ENCODE assay signal across 16 mouse cellular contexts in the genomic region with DNA sequence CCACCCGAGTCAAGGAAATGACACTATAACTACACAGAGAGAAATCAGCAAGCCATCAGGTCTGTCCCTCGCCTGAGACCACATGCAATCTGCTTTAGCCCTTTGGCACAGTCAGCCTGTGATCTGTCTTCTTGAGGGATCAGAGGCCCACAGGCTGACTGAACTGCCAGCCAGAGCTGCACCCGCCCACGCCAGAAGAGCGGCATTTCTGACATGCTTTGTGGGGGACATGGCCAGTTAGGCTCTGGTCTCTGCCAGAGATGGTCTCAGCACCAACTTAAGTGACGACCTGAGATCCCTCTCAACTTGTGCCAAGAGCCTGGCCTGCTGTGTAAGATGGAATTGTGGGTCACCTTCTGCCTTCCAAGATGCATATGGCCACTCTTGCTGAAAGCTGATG.
"Had no signal": no experiment of that assay in that cellular context is flagged by ENCODE, and none has a peak within 500 bp of the region (broad histone marks: within the 10 kb centered on the region; RNA-seq: fewer than 3 reads in every experiment).

No protein-coding gene starts in this region.

- DNase-seq: kidney, postnatal 36 days; layer of hippocampus, adult 9-11 months; layer of hippocampus, postnatal 36 days; liver; liver, embryonic 13.5 days; liver, postnatal 0 days; lung, postnatal 14 days; thymus, postnatal 4 days had no signal

- H3K4me2 ChIP-seq: limb, embryonic 12.5 days; liver, embryonic 13.5 days; lung, embryonic 15.5 days; midbrain, embryonic 11.5 days; midbrain, embryonic 15.5 days; neural tube, embryonic 12.5 days had no signal

- H3K9ac ChIP-seq: limb, embryonic 12.5 days; liver, embryonic 13.5 days; liver, postnatal 0 days; lung, embryonic 15.5 days; midbrain, embryonic 15.5 days; neural tube, embryonic 12.5 days had no signal

- H3K36me3 ChIP-seq: limb, embryonic 12.5 days; liver, embryonic 13.5 days; lung, embryonic 15.5 days; midbrain, embryonic 15.5 days; neural tube, embryonic 12.5 days had no signal

- ATAC-seq: liver, postnatal 0 days; midbrain, embryonic 15.5 days had no signal

- H3K27me3 ChIP-seq: liver, embryonic 13.5 days; lung, embryonic 15.5 days; midbrain, embryonic 15.5 days; neural tube, embryonic 12.5 days had no signal

- H3K4me3 ChIP-seq: limb, embryonic 12.5 days; liver, embryonic 13.5 days; lung, embryonic 15.5 days; megakaryocyte, embryonic 14.5 days; midbrain, embryonic 15.5 days; neural tube, embryonic 12.5 days had no signal

- H3K9me3 ChIP-seq: limb, embryonic 12.5 days; liver, embryonic 13.5 days; lung, embryonic 15.5 days; megakaryocyte, embryonic 14.5 days; midbrain, embryonic 15.5 days; neural tube, embryonic 12.5 days had no signal

- H3K27ac ChIP-seq: limb, embryonic 12.5 days; liver, embryonic 13.5 days; lung, embryonic 15.5 days; macrophage; midbrain, embryonic 15.5 days; neural tube, embryonic 12.5 days; stomach, postnatal 0 days had no signal
